Mouse (Mus musculus) forebrain, embryonic 15.5 days (tissue): ENCODE measurements around the gene Ric8a. TPM values are rescaled to one million over a fixed set of nuclear protein-coding genes. Genes with fewer than 3 reads are reported as not detected.
A peak's percentile ranks its signal among the peaks of the same experiment; 100 is the strongest.
"Not testable (repeated sequence)": the region's sequence is repeated elsewhere in the genome, so short reads cannot be mapped to it uniquely, and the experiment has no call there.

Experiments
- ATAC-seq: fragments of 200-750 bp; cut with Nextera tagmentation; replicated peaks from 2 replicates; pipeline ENCODE4 v1.8.0; 2017; ENCODE audit warnings: mild to moderate bottlenecking, moderate TSS enrichment, moderate library complexity
- H3K27ac ChIP-seq: fragments of 300-500 bp; sonication (generic); replicated peaks from 2 replicates; pipeline ENCODE4 v1.5.1; 2015; ENCODE audit warnings: mild to moderate bottlenecking, inconsistent platforms
- H3K27me3 ChIP-seq: fragments of 300-500 bp; sonication (generic); 2 replicates; pipeline ENCODE4 v1.6.1; 2015; ENCODE audit warnings: inconsistent platforms
- H3K36me3 ChIP-seq: fragments of 300-500 bp; sonication (generic); 2 replicates; pipeline ENCODE4 v1.6.1; 2015; ENCODE audit warnings: mild to moderate bottlenecking, inconsistent platforms
- H3K4me1 ChIP-seq: fragments of 300-500 bp; sonication (generic); 2 replicates; pipeline ENCODE4 v1.6.1; 2015; ENCODE audit warnings: inconsistent platforms
- H3K4me2 ChIP-seq: fragments of 300-500 bp; sonication (generic); replicated peaks from 2 replicates; pipeline ENCODE4 v1.6.1; 2015; ENCODE audit warnings: mild to moderate bottlenecking, inconsistent platforms
- H3K4me3 ChIP-seq: fragments of 300-500 bp; sonication (generic); 2 replicates; pipeline ENCODE4 v1.5.1; 2015; ENCODE audit warnings: mild to moderate bottlenecking, inconsistent platforms
- H3K9ac ChIP-seq: fragments of 300-500 bp; sonication (generic); replicated peaks from 2 replicates; pipeline ENCODE4 v1.6.1; 2015; ENCODE audit warnings: mild to moderate bottlenecking, inconsistent platforms
- H3K9me3 ChIP-seq: fragments of 300-500 bp; sonication (generic); 2 replicates; pipeline ENCODE4 v1.6.1; 2016; ENCODE audit warnings: inconsistent platforms
- WGBS: fragments of 180-500 bp; shearing (Covaris S2); methylation state at CpG from one replicate; pipeline ENCODE4 v1.1.7; 2015; ENCODE audit warnings: mixed read lengths; 5-methylcytosine and 5-hydroxymethylcytosine counted together
- polyA plus RNA-seq: library from polyadenylated mRNA; unstranded; fragments of >200 nt; fragmentation: Nextera tagmentation; extraction: Ambion mirVana; gene quantifications from 2 replicates; pipeline ENCODE4 v1.2.1, GENCODE M21; 2015

Gene Ric8a
- polyA plus RNA-seq, 1 experiment from 2014 or later = 96.9 TPM

- WGBS = 82% methylated on average over 4 of the region's 4 CpGs
- Histone ChIP-seq H3K36me3 (peaks cover 5% of the 10 kb centered on the region; the same call in 1 of the 2 replicates), H3K27me3 (no peaks in the 10 kb centered on the region), H3K27ac (no peak overlapping the region), H3K4me2 (no peak overlapping the region), H3K9me3 (no peaks in the 10 kb centered on the region), H3K4me3 (no peak overlapping the region), H3K4me1 (no peaks in the 10 kb centered on the region), H3K9ac (no peak overlapping the region)
- no peak for ATAC-seq
Measured at GRCm38 (mm10) chr7:140874224-140874623, 17.5 kb downstream of the Ric8a start.

DNA sequence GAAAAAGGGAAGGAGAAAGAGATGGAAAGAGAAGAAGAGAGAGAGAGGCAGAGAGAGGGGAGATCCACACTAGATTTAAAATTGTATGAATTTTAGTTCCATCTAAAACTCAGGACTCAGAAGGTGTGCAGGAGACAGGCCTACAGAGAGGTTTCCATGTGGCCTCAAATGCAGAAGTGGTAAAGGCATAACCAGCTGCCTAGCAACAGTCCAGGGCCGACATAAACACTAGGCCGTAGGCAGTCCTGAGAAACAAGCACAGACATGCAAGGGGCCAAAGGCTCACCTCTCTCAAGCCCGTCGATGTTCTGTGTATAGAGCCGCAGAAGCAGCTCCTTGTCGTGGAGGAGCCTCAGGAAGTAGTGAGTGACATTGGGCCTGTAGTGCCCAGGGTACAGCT lies 20.6 kb downstream of the Ric8a start:
- H3K27ac ChIP-seq = no peak overlapping the region
- WGBS = 87% methylated on average over 6 of the region's 6 CpGs
- ATAC-seq = no peak

GRCm38 (mm10) chr7:140879355-140879754 lies 22.6 kb downstream of the Ric8a start:
- H3K36me3 ChIP-seq = 0 out of 2 replicates have a peak, but pooled peaks cover 3% of the 10 kb centered on the region
- no peak overlapping the region for H3K27ac ChIP-seq
- H3K4me3 ChIP-seq = no peak overlapping the region
- H3K27me3 ChIP-seq = no peaks in the 10 kb centered on the region
- no peak for ATAC-seq
- no peak overlapping the region for H3K9ac ChIP-seq
- 88% methylated on average over 7 of the region's 7 CpGs for WGBS
- H3K4me2 ChIP-seq = no peak overlapping the region
- H3K4me1 ChIP-seq = peaks cover 17% of the 10 kb centered on the region
- H3K9me3 ChIP-seq = no peaks in the 10 kb centered on the region

More for the DNA sequence above, 20.6 kb downstream of the Ric8a start:
- Histone ChIP-seq H3K4me2 (no peak overlapping the region), H3K36me3 (peaks cover under 1% of the 10 kb centered on the region; the same call in 1 of the 2 replicates), H3K9ac (no peak overlapping the region), H3K4me3 (no peak overlapping the region), H3K4me1 (peaks cover 7% of the 10 kb centered on the region), H3K27me3 (no peaks in the 10 kb centered on the region), H3K9me3 (no peaks in the 10 kb centered on the region)

DNA sequence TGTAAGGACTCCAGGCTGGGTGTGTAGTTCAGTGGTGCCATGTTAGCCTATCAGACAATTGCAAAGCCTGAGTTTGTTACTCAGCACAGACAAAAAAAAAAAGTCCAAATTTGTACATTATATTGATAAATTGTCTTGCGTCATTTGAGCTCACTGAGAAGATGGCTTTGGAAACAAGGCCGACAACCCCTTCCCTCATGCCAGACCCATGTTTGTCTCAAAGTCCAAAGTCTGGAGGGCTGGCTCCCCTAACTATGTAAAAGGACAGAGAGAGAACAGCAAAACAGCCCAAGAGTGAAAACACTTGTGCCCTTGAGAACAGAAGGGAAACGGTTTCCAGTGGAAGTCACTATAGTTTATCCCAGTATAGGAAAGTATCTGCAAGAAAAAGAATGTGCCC lies 23.7 kb downstream of the Ric8a start:
- H3K4me1 ChIP-seq = peaks cover 17% of the 10 kb centered on the region
- peaks cover 5% of the 10 kb centered on the region; the same call in 1 of the 2 replicates for H3K36me3 ChIP-seq
- no peaks in the 10 kb centered on the region for H3K27me3 ChIP-seq
- H3K4me2 ChIP-seq = no peak overlapping the region
- no peak for ATAC-seq
- no peak overlapping the region for H3K4me3 ChIP-seq
- WGBS = 92% methylated on average over 3 of the region's 3 CpGs
- no peak overlapping the region for H3K27ac ChIP-seq
- H3K9ac ChIP-seq = no peak overlapping the region
- H3K9me3 ChIP-seq = no peaks in the 10 kb centered on the region

- WGBS = 26% methylated on average over 8 of the region's 8 CpGs
- Histone ChIP-seq H3K9me3 (no peaks in the 10 kb centered on the region), H3K9ac (peak overlapping the region; percentile 86), H3K27ac (peak overlapping the region; percentile 92), H3K27me3 (no peaks in the 10 kb centered on the region), H3K4me3 (peak overlapping the region; percentile 97), H3K36me3 (peaks cover 7% of the 10 kb centered on the region), H3K4me1 (peaks cover 17% of the 10 kb centered on the region), H3K4me2 (peak overlapping the region; percentile 82)
- ATAC-seq = no peak
Measured at GRCm38 (mm10) chr7:140880865-140881515, 24.2 kb downstream of the Ric8a start.

GRCm38 (mm10) chr7:140881696-140882468 lies 25.1 kb downstream of the Ric8a start, which contains the start of the genes Psmd13 and Sirt3:
Gene Psmd13 (plus strand): TSS chr7:140881968.
Gene Sirt3 (minus strand): TSS chr7:140882309.
- Histone ChIP-seq H3K4me3 (peak within 1 kb of the TSS; percentile 97), H3K27me3 (no peaks in the 10 kb centered on the region), H3K36me3 (peaks cover 14% of the 10 kb centered on the region), H3K9me3 (no peaks in the 10 kb centered on the region), H3K27ac (peak within 1 kb of the TSS; percentile 92), H3K9ac (peak within 1 kb of the TSS; percentile 86), H3K4me1 (peaks cover 17% of the 10 kb centered on the region), H3K4me2 (peak within 1 kb of the TSS; percentile 82)
- WGBS = under 1% methylated on average over 57 of the region's 59 CpGs
- ATAC-seq = peak; percentile 98

- ATAC-seq = peak; percentile 64; the same call in 1 of the 2 replicates
- H3K36me3 ChIP-seq = peaks cover 19% of the 10 kb centered on the region
- peaks cover 17% of the 10 kb centered on the region for H3K4me1 ChIP-seq
- no peaks in the 10 kb centered on the region for H3K9me3 ChIP-seq
- peak overlapping the region; percentile 82 for H3K4me2 ChIP-seq
- WGBS = under 1% methylated on average over 12 of the region's 12 CpGs
- peak overlapping the region; percentile 92 for H3K27ac ChIP-seq
- H3K4me3 ChIP-seq = peak overlapping the region; percentile 97
- H3K27me3 ChIP-seq = no peaks in the 10 kb centered on the region
- peak overlapping the region; percentile 86 for H3K9ac ChIP-seq
Measured at GRCm38 (mm10) chr7:140882469-140882803, 25.7 kb downstream of the Ric8a start.

GRCm38 (mm10) chr7:140890636-140891035 lies 33.9 kb downstream of the Ric8a start:
- H3K27ac ChIP-seq, H3K9me3 ChIP-seq, H3K4me3 ChIP-seq, H3K9ac ChIP-seq, H3K4me2 ChIP-seq, H3K4me1 ChIP-seq, H3K27me3 ChIP-seq, ATAC-seq: not testable (repeated sequence)
- H3K36me3 ChIP-seq = peaks cover 72% of the 10 kb centered on the region
- 96% methylated on average over 16 of the region's 16 CpGs for WGBS

DNA sequence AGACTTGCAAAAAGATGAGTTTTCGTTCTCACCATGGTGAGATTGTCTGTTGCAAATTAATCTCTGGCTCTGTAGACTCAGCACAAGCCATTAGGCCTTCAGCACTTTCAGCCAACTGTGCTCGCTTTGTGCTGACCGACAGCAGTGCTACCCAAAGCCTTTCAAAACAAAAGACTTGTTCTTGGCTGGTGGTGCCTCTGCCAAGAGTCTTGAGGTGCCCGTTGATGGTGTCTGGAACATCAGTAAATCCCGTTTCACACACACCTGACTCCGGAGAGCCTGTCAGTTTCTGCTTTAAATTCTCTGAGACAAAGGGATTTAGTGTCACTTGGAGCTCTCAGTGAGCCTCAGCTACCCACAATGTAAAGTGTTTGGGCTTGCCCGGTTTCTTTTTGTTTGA lies 37.3 kb downstream of the Ric8a start:
- Histone ChIP-seq H3K27ac (no peak overlapping the region), H3K9me3 (no peaks in the 10 kb centered on the region), H3K9ac (no peak overlapping the region), H3K4me3 (no peak overlapping the region), H3K27me3 (no peaks in the 10 kb centered on the region), H3K4me1 (no peaks in the 10 kb centered on the region), H3K36me3 (peaks cover 72% of the 10 kb centered on the region), H3K4me2 (no peak overlapping the region)
- 84% methylated on average over 7 of the region's 7 CpGs for WGBS
- ATAC-seq = no peak

DNA sequence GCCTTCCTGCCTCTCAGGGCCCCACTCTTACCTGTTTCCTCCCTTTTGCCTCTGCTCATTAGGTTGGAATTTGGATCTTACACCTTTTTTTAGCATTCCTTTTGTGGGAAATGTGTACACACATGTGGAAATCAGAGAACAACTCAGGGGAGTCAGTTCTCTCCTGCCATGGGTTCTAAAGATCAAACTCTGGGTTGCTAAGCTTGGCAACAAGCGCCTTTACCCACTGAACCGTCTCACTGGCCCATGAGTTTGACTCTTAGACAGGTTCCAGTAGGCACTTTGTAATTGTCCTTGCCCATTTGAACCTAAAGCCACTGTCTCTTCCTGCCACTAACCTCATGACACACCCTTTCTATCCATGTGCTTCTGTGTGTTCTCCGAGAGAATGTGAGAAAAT lies 37.9 kb downstream of the Ric8a start:
- Histone ChIP-seq H3K27me3 (no peaks in the 10 kb centered on the region), H3K4me1 (no peaks in the 10 kb centered on the region), H3K9ac (no peak overlapping the region), H3K4me3 (no peak overlapping the region), H3K4me2 (no peak overlapping the region), H3K27ac (no peak overlapping the region), H3K36me3 (peaks cover 69% of the 10 kb centered on the region), H3K9me3 (no peaks in the 10 kb centered on the region)
- no peak for ATAC-seq
- 96% methylated on average over 3 of the region's 3 CpGs for WGBS

GRCm38 (mm10) chr7:140897863-140898262 lies 41.1 kb downstream of the Ric8a start:
- Histone ChIP-seq H3K36me3 (peaks cover 49% of the 10 kb centered on the region), H3K27me3 (no peaks in the 10 kb centered on the region), H3K4me2 (no peak overlapping the region), H3K9ac (no peak overlapping the region), H3K9me3 (no peaks in the 10 kb centered on the region), H3K4me1 (no peaks in the 10 kb centered on the region), H3K4me3 (no peak overlapping the region), H3K27ac (no peak overlapping the region)
- WGBS = 90% methylated on average over 7 of the region's 7 CpGs
- ATAC-seq = no peak

- Histone ChIP-seq H3K4me3 (no peak overlapping the region), H3K27ac (no peak overlapping the region), H3K9me3 (no peaks in the 10 kb centered on the region), H3K9ac (no peak overlapping the region), H3K36me3 (peaks cover 42% of the 10 kb centered on the region), H3K4me2 (no peak overlapping the region), H3K27me3 (no peaks in the 10 kb centered on the region), H3K4me1 (no peaks in the 10 kb centered on the region)
- no peak for ATAC-seq
- 75% methylated on average over 3 of the region's 3 CpGs for WGBS
Measured at GRCm38 (mm10) chr7:140899121-140899520, 42.4 kb downstream of the Ric8a start.
